Mouse (Mus musculus) heart, adult 18-20 months (tissue): ENCODE results near the gene Bcl9. TPM values are rescaled to one million over a fixed set of nuclear protein-coding genes. Genes with fewer than 3 reads are reported as not detected.

Source experiments
- DNase-seq, 2 experiments: peaks; one replicate each; pipeline ENCODE4 v3.0.0; 2021 to 2022; ENCODE audit warnings: mixed read lengths in 1 of 2
- total RNA-seq, 2 experiments: library from RNA; stranded (reverse); gene quantifications; 2 replicates each; pipeline ENCODE4 v1.2.3; 2021

Bcl9 gene
- total RNA-seq, 2 experiments from 2014 or later: 14.2 to 17.9 TPM

GRCm38 (mm10) chr3:97296941-97297552 lies 670 bp downstream of the Bcl9 start:
- DNase-seq: peak; percentile 48 to 65

- no peak for DNase-seq
These were observed 3.4 kb downstream of the Bcl9 start for GRCm38 (mm10) chr3:97294334-97294733.

GRCm38 (mm10) chr3:97284878-97285277 lies 12.8 kb downstream of the Bcl9 start:
- no peak for DNase-seq

GRCm38 (mm10) chr3:97284056-97284455 lies 13.7 kb downstream of the Bcl9 start:
- DNase-seq: no peak

GRCm38 (mm10) chr3:97281426-97281825 lies 16.3 kb downstream of the Bcl9 start:
- DNase-seq: no peak

GRCm38 (mm10) chr3:97275708-97276107 lies 22.0 kb downstream of the Bcl9 start:
- DNase-seq: no peak

- no peak for DNase-seq
These were observed 23.0 kb downstream of the Bcl9 start for GRCm38 (mm10) chr3:97274516-97275230.

- DNase-seq: no peak
These were observed 23.8 kb downstream of the Bcl9 start for GRCm38 (mm10) chr3:97273876-97274275.

- no peak for DNase-seq
These were observed 31.9 kb downstream of the Bcl9 start for GRCm38 (mm10) chr3:97265667-97266415.

GRCm38 (mm10) chr3:97262235-97262634 lies 35.5 kb downstream of the Bcl9 start:
- DNase-seq: no peak

- DNase-seq: no peak
These were observed 41.9 kb downstream of the Bcl9 start for GRCm38 (mm10) chr3:97255706-97256339.

GRCm38 (mm10) chr3:97254861-97255465 lies 42.8 kb downstream of the Bcl9 start:
- no peak for DNase-seq

- no peak for DNase-seq
These were observed 43.7 kb downstream of the Bcl9 start for GRCm38 (mm10) chr3:97253823-97254600.

GRCm38 (mm10) chr3:97252896-97253295 lies 44.8 kb downstream of the Bcl9 start:
- DNase-seq: no peak

- no peak for DNase-seq
These were observed 55.0 kb downstream of the Bcl9 start for GRCm38 (mm10) chr3:97242629-97243167.

- DNase-seq: no peak
These were observed 55.9 kb downstream of the Bcl9 start for GRCm38 (mm10) chr3:97241826-97242225.

- no peak for DNase-seq
These were observed 57.9 kb downstream of the Bcl9 start for GRCm38 (mm10) chr3:97239793-97240192.

GRCm38 (mm10) chr3:97239316-97239715 lies 58.4 kb downstream of the Bcl9 start:
- DNase-seq: no peak

- DNase-seq: no peak
These were observed 59.2 kb downstream of the Bcl9 start for GRCm38 (mm10) chr3:97238521-97238920.

- no peak for DNase-seq
These were observed 60.3 kb downstream of the Bcl9 start for GRCm38 (mm10) chr3:97237403-97237802.

GRCm38 (mm10) chr3:97234797-97235196 lies 62.9 kb downstream of the Bcl9 start:
- DNase-seq: peak; percentile 31 to 35
